Mouse (Mus musculus) kidney, adult 2 months (tissue): ENCODE data around the gene Msi2.

Experiments used
- CTCF ChIP-seq: fragments of 200-500 bp; conservative IDR thresholded peaks from 2 replicates; pipeline ENCODE4 v1.5.1; 2011; ENCODE audit warnings: low read depth, mild to moderate bottlenecking, control low read depth, low read length, moderate library complexity, mixed read lengths; ENCODE audit not compliant: insufficient read depth, insufficient read length
- POLR2A ChIP-seq: fragments of 200-500 bp; IDR thresholded peaks from one replicate; pipeline ENCODE4 v1.6.1; 2011; ENCODE audit warnings: low read depth, low read length, control low read depth

GRCm38 (mm10) chr11:88419064-88419463 lies 299.2 kb downstream of the Msi2 start:
- TF ChIP-seq POLR2A, result no peak
- TF ChIP-seq CTCF, result no peak
